Mouse (Mus musculus) C2C12 (cell line): Measurements from ENCODE around the gene Gab1. TPM values are rescaled to one million over a fixed set of nuclear protein-coding genes. Genes with fewer than 3 reads are reported as not detected.

Experiments
- H3K27me3 ChIP-seq: one replicate; pipeline ENCODE4 v1.6.1; 2011; ENCODE audit not compliant: control insufficient read depth, insufficient read depth, insufficient read length
- H3K36me3 ChIP-seq: one replicate; pipeline ENCODE4 v1.6.1; 2011; ENCODE audit not compliant: control insufficient read depth, insufficient read depth
- H3K4me3 ChIP-seq: one replicate; pipeline ENCODE4 v1.5.1; 2011; ENCODE audit warnings: mild to moderate bottlenecking, control low read depth; ENCODE audit not compliant: poor library complexity, insufficient read depth, severe bottlenecking
- H3K79me2 ChIP-seq: one replicate; pipeline ENCODE4 v1.6.1; 2011; ENCODE audit not compliant: control insufficient read depth, insufficient read depth
- H3K79me3 ChIP-seq: one replicate; pipeline ENCODE4 v1.6.1; 2011; ENCODE audit warnings: low read depth, control low read depth
- H3ac ChIP-seq: one replicate; pipeline ENCODE3; 2011; ENCODE audit warnings: low read depth; ENCODE audit not compliant: control insufficient read depth, insufficient read length
- CEBPB ChIP-seq: IDR thresholded peaks from one replicate; pipeline ENCODE4 v1.6.1; 2011; ENCODE audit warnings: low read depth, mild to moderate bottlenecking, control low read depth, moderate library complexity
- CTCF ChIP-seq: IDR thresholded peaks from one replicate; pipeline ENCODE4 v1.5.1; 2011; ENCODE audit not compliant: control insufficient read depth, insufficient read depth, insufficient read length
- FOSL1 ChIP-seq: IDR thresholded peaks from one replicate; pipeline ENCODE4 v1.8.0; 2011; ENCODE audit warnings: mild to moderate bottlenecking, low read length; ENCODE audit not compliant: poor library complexity, insufficient read depth, severe bottlenecking
- MAX ChIP-seq: IDR thresholded peaks from one replicate; pipeline ENCODE4 v1.6.1; 2011; ENCODE audit warnings: mild to moderate bottlenecking, control low read depth
- MYOD1 ChIP-seq: IDR thresholded peaks from one replicate; pipeline ENCODE4 v1.6.1; 2011; ENCODE audit warnings: low read depth; ENCODE audit not compliant: control insufficient read depth, insufficient read length
- MYOG ChIP-seq: IDR thresholded peaks from one replicate; pipeline ENCODE4 v1.6.1; 2011; ENCODE audit not compliant: control insufficient read depth, insufficient read length; ENCODE audit errors: extremely low read depth
- USF1 ChIP-seq: IDR thresholded peaks from one replicate; pipeline ENCODE4 v1.6.1; 2011; ENCODE audit warnings: low read depth, mild to moderate bottlenecking, control low read depth, moderate library complexity
- polyA plus RNA-seq: library from polyadenylated mRNA; unstranded; fragments of >200 nt; fragmentation: generic; extraction: Trizol; gene quantifications from one replicate; pipeline ENCODE4 v1.2.1, GENCODE M21; 2012; ENCODE audit warnings: missing spikeins

Gab1 gene
- polyA plus RNA-seq, 1 experiment: 2.0 TPM

DNA sequence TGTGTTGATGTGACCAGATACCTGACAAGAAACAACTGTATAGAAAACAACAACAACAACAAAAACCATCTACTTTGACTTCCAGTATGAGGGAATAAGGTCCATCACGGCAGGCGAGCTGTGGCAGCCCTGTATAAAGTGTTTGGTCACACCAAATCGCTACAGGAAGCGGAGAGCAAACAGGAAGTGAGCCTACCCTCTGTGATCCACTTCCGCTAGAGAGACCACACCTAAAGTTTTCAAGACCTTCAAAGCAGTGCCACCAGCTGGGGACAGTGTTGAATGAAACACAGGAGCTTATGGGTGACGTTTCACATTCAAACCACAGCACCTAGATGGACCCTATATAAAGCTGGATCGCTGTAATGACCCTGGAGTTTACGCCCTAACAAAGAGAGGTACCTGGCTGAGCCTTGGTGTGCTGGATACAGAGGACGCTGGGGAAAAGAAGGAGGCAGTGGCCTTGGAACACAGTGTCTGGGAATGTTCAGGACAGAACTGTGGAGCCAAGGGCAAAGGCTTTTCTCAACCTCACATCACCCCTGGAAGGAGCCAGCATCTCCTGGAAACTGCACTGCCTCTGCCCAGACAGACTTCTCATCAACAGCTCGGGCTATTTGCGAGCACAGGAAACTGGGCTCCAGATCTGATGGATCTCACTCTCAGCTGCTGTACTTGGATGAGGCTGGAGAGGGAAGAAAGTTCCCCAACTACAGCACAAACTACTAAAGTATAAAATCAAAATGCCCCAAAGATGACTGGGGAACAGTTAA is 36.3 kb upstream of the Gab1 start:
- no peak overlapping the region for H3K4me3 ChIP-seq
- TF ChIP-seq CTCF (no peak), MAX (no peak), USF1 (no peak), MYOG (no peak), MYOD1 (no peak), CEBPB (no peak), FOSL1 (no peak)

DNA sequence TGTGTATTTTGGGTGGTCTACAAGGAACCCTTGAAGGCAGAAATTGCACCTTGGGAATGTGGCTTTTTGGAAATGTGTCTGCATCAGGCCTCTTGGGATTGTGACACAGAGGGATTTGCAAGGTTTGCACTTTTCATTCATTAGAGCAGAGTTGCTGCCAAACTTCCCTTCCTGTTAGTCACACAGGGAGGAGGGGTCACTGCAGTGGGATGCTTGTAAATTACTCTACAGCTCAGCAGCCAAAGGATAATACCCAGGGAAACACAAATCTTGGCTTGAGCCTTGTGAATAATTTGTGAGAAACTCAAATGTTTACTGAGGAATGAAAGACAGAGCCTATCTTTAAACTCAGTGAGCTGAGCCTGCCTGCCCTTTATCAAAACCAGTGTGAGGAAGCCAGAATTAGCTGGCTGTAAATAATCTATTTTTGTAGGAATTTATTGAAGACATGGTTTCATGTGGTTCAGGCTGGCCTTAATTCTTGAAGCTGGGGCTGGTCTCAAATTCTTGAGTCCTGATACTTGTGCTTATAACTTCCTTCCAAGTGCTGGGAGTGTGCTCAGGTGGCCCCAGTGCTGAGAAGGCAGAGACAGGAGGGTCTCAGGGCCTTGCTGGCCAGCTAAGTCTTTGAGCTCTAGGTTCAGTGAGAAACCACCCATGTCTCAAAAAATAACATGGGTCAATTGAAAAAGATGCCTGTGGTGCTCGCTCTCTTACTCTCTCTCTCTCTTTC is 32.9 kb upstream of the Gab1 start:
- Histone ChIP-seq H3K27me3 (no peaks in the 10 kb centered on the region), H3ac (no peak overlapping the region), H3K79me2 (no peaks in the 10 kb centered on the region), H3K36me3 (no peaks in the 10 kb centered on the region), H3K79me3 (no peaks in the 10 kb centered on the region), H3K4me3 (no peak overlapping the region)
- TF ChIP-seq CTCF (no peak), CEBPB (no peak), MAX (no peak), USF1 (no peak), FOSL1 (no peak), MYOD1 (no peak), MYOG (no peak)

More for the DNA sequence above, 36.3 kb upstream of the Gab1 start:
- no peaks in the 10 kb centered on the region for H3K36me3 ChIP-seq
- no peaks in the 10 kb centered on the region for H3K79me3 ChIP-seq
- H3K79me2 ChIP-seq: no peaks in the 10 kb centered on the region
- no peak overlapping the region for H3ac ChIP-seq
- peaks cover 2% of the 10 kb centered on the region for H3K27me3 ChIP-seq

DNA sequence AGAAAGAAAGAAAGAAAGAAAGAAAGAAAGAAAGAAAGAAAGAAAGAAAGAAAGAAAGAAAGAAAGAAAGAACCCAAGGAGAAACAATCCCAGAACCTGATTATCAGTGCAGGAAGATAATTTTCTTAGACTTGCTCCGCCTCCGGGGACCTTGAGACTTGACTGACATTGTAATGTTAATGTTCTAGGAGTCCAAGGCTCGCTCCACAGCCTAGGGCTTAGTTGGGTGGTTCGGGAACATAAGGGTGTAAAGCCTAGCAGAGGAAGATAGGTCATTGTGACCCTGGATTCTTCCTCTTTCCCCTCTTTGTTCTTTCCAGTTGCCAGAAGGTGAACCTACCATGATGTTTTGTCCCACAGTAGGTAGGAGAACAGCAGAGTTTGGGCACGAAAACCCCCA is 31.1 kb upstream of the Gab1 start:
- Histone ChIP-seq H3K4me3 (no peak overlapping the region), H3K36me3 (no peaks in the 10 kb centered on the region), H3ac (no peak overlapping the region), H3K27me3 (no peaks in the 10 kb centered on the region), H3K79me2 (no peaks in the 10 kb centered on the region), H3K79me3 (no peaks in the 10 kb centered on the region)
- TF ChIP-seq MAX (no peak), USF1 (no peak), FOSL1 (no peak), MYOG (no peak), CTCF (no peak), CEBPB (no peak), MYOD1 (no peak)

DNA sequence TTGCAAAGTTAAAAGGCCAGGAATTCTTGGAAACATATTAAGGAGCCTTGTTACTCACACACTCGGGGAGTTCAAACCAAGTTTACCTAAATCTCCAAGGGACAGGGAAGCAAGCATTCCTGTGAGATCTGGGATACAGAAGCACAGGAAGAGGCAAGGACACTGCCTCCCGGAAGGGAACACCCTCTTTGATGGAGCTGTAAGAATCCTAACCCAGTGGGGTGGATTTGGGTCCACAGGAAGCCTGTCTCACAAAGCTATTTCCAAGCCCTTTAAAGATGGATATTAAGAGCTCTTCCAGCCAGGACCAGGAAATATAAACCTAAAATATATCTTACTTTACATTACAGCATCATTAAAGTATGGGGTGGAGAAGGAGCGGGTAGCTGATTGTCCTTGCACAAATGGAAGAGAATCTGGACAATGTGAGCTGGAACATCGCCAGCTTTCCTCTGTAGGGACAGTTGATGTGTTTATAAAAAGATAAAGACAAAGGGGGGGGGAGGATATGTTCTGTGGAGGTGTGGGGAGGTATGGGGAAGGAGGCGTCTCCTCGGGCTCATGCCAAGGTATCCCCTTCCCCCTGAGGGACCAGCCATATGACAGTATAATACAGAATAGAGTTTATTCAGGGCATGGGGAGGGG is 28.1 kb upstream of the Gab1 start:
- Histone ChIP-seq H3K4me3 (no peak overlapping the region), H3ac (no peak overlapping the region), H3K36me3 (no peaks in the 10 kb centered on the region), H3K27me3 (no peaks in the 10 kb centered on the region), H3K79me2 (no peaks in the 10 kb centered on the region), H3K79me3 (no peaks in the 10 kb centered on the region)
- TF ChIP-seq USF1: no peak
- no peak for TF ChIP-seq CEBPB
- no peak for TF ChIP-seq MAX
- no peak for TF ChIP-seq MYOD1
- no peak for TF ChIP-seq FOSL1
- no peak for TF ChIP-seq CTCF
- TF ChIP-seq MYOG: no peak

DNA sequence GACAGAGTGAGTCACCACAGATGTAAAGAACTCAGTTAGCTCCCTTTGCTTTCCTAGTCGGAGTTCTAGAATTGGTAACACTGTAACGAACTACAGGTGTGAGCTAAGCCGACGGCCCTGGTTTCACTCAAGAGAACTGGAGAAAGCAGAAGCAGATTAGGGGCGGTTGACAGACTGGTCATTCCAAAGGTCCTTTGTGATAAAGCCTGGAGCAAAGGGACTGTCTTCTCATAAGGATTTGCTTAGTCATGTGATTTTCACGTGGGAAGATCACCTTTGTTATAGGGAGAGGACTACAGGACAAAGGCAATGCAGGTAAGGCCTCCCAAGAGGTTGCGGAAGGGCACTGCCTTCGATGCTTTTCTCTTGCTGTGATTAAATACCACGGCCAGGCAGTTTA is 22.0 kb upstream of the Gab1 start:
- Histone ChIP-seq H3K36me3 (no peaks in the 10 kb centered on the region), H3K79me3 (no peaks in the 10 kb centered on the region), H3ac (no peak overlapping the region), H3K27me3 (no peaks in the 10 kb centered on the region), H3K79me2 (no peaks in the 10 kb centered on the region), H3K4me3 (no peak overlapping the region)
- TF ChIP-seq FOSL1 (no peak), MYOG (no peak), CEBPB (no peak), CTCF (no peak), USF1 (no peak), MAX (no peak), MYOD1 (no peak)

DNA sequence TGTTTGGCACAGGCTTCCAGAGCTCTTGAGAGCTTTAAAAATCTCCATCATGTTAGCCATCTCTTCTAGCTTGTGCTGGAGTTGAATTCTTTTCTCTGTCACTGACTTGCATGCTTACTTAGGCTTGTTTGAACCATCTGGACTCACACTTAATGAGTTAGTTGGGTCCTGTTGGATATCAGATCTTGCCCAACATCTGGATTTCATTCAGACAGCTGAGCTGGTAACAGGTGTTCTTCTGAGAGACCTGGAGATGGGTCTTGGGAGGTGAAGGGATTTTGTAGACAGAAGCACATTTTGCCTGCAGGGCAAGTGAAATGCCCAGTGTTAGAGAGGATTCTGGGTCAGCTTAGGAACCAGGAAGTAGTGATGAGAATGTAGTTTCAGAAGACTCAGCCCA is 19.0 kb upstream of the Gab1 start:
- TF ChIP-seq CEBPB (no peak), MYOD1 (no peak), MAX (no peak), USF1 (no peak), CTCF (no peak), FOSL1 (no peak), MYOG (no peak)
- Histone ChIP-seq H3K79me2 (no peaks in the 10 kb centered on the region), H3K36me3 (no peaks in the 10 kb centered on the region), H3K27me3 (no peaks in the 10 kb centered on the region), H3K4me3 (no peak overlapping the region), H3K79me3 (no peaks in the 10 kb centered on the region), H3ac (no peak overlapping the region)
